Mouse (Mus musculus): ENCODE results near the gene Fam160a2. TPM values are rescaled to one million over a fixed set of nuclear protein-coding genes. Genes with fewer than 3 reads are reported as not detected.

Gene Fam160a2
- polyA plus RNA-seq, 1 experiment from 2014 or later = 39.0 TPM

GRCm38 (mm10) chr7:105396126-105396525 lies 3.7 kb downstream of the Fam160a2 start:
- H3K4me1 ChIP-seq (replicated peaks; ENCODE audit: control insufficient read depth, insufficient read depth, low read length) = peaks cover 14% of the 10 kb centered on the region
- H3K27me3 ChIP-seq (ENCODE audit: control insufficient read depth, insufficient read depth, low read length) = no peaks in the 10 kb centered on the region
- ATAC-seq (ENCODE audit: low FRiP score) (no peak), DNase-seq (ENCODE audit: low spot score) (no peak)
- no peak overlapping the region for H3K4me3 ChIP-seq (replicated peaks; ENCODE audit: low read length)
- no peak overlapping the region for H3K27ac ChIP-seq
- H3K36me3 ChIP-seq (replicated peaks; ENCODE audit: control insufficient read depth, insufficient read depth) = peaks cover 5% of the 10 kb centered on the region; the same call in 1 of the 2 replicates
- no peak overlapping the region for H3K9ac ChIP-seq
- no peak overlapping the region for H3K4me2 ChIP-seq (replicated peaks)
- H3K9me3 ChIP-seq (ENCODE audit: control insufficient read depth, low read length) = no peaks in the 10 kb centered on the region

- no peak overlapping the region for H3K4me2 ChIP-seq (replicated peaks)
- DNase-seq (ENCODE audit: low spot score) (no peak), ATAC-seq (ENCODE audit: low FRiP score) (no peak)
- H3K4me1 ChIP-seq (replicated peaks; ENCODE audit: control insufficient read depth, insufficient read depth, low read length) = peaks cover 10% of the 10 kb centered on the region
- H3K4me3 ChIP-seq (replicated peaks; ENCODE audit: low read length) = no peak overlapping the region
- peaks cover 5% of the 10 kb centered on the region; the same call in 1 of the 2 replicates for H3K36me3 ChIP-seq (replicated peaks; ENCODE audit: control insufficient read depth, insufficient read depth)
- H3K27ac ChIP-seq = no peak overlapping the region
- H3K9ac ChIP-seq = no peak overlapping the region
- H3K27me3 ChIP-seq (ENCODE audit: control insufficient read depth, insufficient read depth, low read length) = no peaks in the 10 kb centered on the region
- no peaks in the 10 kb centered on the region for H3K9me3 ChIP-seq (ENCODE audit: control insufficient read depth, low read length)
Observed at GRCm38 (mm10) chr7:105395131-105395820, 4.6 kb downstream of the Fam160a2 start.

DNA sequence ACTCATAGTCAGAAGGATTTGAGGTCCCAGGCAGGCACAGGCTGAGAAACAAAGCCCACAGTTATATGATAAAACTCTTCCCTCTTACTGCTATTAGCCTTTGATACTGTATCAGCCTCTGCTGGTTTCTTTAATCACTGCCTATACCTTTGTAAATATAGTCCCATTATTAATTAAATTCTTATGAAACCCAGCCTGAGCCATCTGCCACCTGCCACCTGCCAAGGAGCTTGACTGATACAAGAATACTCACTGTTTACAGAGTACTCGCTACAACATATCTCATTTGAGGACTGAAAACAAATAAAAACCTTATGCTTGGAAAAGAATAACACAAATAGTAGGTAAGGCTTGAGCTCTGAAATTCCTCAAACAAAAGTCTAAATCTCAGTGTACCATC lies 5.2 kb downstream of the Fam160a2 start:
- H3K27me3 ChIP-seq (ENCODE audit: control insufficient read depth, insufficient read depth, low read length) = no peaks in the 10 kb centered on the region
- no peak overlapping the region for H3K9ac ChIP-seq
- no peaks in the 10 kb centered on the region for H3K9me3 ChIP-seq (ENCODE audit: control insufficient read depth, low read length)
- H3K4me1 ChIP-seq (replicated peaks; ENCODE audit: control insufficient read depth, insufficient read depth, low read length) = peaks cover 10% of the 10 kb centered on the region
- no peak overlapping the region for H3K4me2 ChIP-seq (replicated peaks)
- DNase-seq (ENCODE audit: low spot score) (no peak), ATAC-seq (ENCODE audit: low FRiP score) (no peak)
- H3K27ac ChIP-seq = no peak overlapping the region
- 85% methylated on average over 1 of the region's 1 CpGs for WGBS
- H3K4me3 ChIP-seq (replicated peaks; ENCODE audit: low read length) = no peak overlapping the region
- peaks cover 11% of the 10 kb centered on the region for H3K36me3 ChIP-seq (replicated peaks; ENCODE audit: control insufficient read depth, insufficient read depth)

GRCm38 (mm10) chr7:105390236-105390635 lies 9.6 kb downstream of the Fam160a2 start:
- Histone ChIP-seq H3K9ac (no peak overlapping the region), H3K36me3 (replicated peaks; ENCODE audit: control insufficient read depth, insufficient read depth) (peaks cover 50% of the 10 kb centered on the region), H3K27me3 (ENCODE audit: control insufficient read depth, insufficient read depth, low read length) (no peaks in the 10 kb centered on the region), H3K9me3 (ENCODE audit: control insufficient read depth, low read length) (no peaks in the 10 kb centered on the region), H3K4me3 (replicated peaks; ENCODE audit: low read length) (no peak overlapping the region), H3K27ac (no peak overlapping the region), H3K4me2 (replicated peaks) (no peak overlapping the region), H3K4me1 (replicated peaks; ENCODE audit: control insufficient read depth, insufficient read depth, low read length) (no peaks in the 10 kb centered on the region)
- no peak for ATAC-seq (ENCODE audit: low FRiP score)
- 100% methylated on average over 2 of the region's 2 CpGs for WGBS
- no peak for DNase-seq (ENCODE audit: low spot score)

DNA sequence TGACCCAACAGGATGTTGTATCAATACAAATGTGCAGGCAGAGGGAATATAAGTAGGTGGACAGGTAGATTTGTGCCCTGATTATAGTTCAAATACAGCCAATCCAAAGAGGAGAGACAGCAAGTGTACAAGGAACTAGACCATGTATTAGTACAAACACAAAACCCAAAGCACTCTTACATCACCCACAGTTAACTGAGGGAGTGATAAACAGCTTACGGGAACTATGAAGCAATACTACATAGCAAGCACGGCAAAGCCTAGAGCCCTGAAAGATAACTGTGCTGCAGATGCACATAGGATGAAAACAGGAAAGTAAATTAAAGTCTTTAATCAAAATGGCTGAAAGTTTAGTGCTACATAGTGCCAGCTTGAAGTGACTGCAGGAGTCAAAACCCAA lies 12.2 kb downstream of the Fam160a2 start:
- DNase-seq (ENCODE audit: low spot score) = no peak
- Histone ChIP-seq H3K27ac (no peak overlapping the region), H3K4me1 (replicated peaks; ENCODE audit: control insufficient read depth, insufficient read depth, low read length) (no peaks in the 10 kb centered on the region), H3K4me3 (replicated peaks; ENCODE audit: low read length) (no peak overlapping the region), H3K27me3 (ENCODE audit: control insufficient read depth, insufficient read depth, low read length) (no peaks in the 10 kb centered on the region), H3K9me3 (ENCODE audit: control insufficient read depth, low read length) (no peaks in the 10 kb centered on the region), H3K4me2 (replicated peaks) (no peak overlapping the region), H3K9ac (no peak overlapping the region), H3K36me3 (replicated peaks; ENCODE audit: control insufficient read depth, insufficient read depth) (peaks cover 75% of the 10 kb centered on the region)
- 98% methylated on average over 2 of the region's 2 CpGs for WGBS
- no peak for ATAC-seq (ENCODE audit: low FRiP score)

DNA sequence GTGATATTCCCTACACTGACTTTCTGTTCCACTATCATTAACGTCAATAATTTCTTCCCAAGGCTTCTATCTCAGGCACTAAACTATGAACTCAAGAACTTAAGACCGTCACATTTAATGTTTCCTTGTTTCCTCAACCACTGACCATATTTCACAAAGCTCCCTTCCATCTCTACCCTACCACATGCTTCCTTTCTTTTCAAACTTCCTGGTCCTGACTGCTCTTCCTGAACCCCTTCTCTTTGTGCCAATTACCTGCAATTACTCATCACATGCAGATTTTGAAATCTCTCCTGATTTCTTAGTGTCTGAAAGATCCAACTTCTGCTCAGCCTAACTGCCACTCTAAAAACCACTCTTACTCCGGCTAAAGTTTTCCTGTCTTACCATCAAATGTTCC lies 19.5 kb downstream of the Fam160a2 start:
- WGBS = 98% methylated on average over 3 of the region's 3 CpGs
- ATAC-seq (ENCODE audit: low FRiP score) = no peak
- H3K4me1 ChIP-seq (replicated peaks; ENCODE audit: control insufficient read depth, insufficient read depth, low read length) = no peaks in the 10 kb centered on the region

DNA sequence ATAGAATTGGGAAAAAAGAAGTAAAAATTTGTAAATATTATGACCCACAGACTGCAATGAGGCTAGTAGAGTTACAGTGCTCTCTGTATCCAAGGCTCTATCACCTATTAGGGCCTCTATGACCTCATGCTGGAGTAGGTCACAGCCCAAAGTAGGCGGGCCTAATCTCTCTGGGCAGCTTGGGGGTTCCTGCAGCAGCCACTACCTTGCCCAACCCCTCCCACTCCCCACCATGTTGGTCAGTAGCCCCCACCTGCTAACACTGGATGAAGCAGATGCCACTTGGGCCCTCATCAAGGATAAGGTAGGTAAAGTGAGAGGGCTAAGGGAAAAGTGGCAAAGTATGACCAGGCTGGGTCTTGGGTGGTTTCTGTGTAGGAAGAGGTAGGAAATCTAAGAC lies 25.0 kb downstream of the Fam160a2 start, which contains the start of gene Gm5901:
TSS of gene Gm5901 (plus strand) at position 173 of the 400 bp plus-strand sequence.
- no peaks in the 10 kb centered on the region for H3K9me3 ChIP-seq (ENCODE audit: control insufficient read depth, low read length)
- H3K4me3 ChIP-seq (replicated peaks; ENCODE audit: low read length) = no peak within 1 kb of the TSS
- no peak for ATAC-seq (ENCODE audit: low FRiP score)
- H3K36me3 ChIP-seq (replicated peaks; ENCODE audit: control insufficient read depth, insufficient read depth) = peaks cover 83% of the 10 kb centered on the region
- no peak within 1 kb of the TSS for H3K9ac ChIP-seq
- H3K27ac ChIP-seq = no peak within 1 kb of the TSS
- 96% methylated on average over 1 of the region's 1 CpGs for whole genome bisulfite sequencing
- H3K27me3 ChIP-seq (ENCODE audit: control insufficient read depth, insufficient read depth, low read length) = no peaks in the 10 kb centered on the region
- no peaks in the 10 kb centered on the region for H3K4me1 ChIP-seq (replicated peaks; ENCODE audit: control insufficient read depth, insufficient read depth, low read length)
- H3K4me2 ChIP-seq (replicated peaks) = no peak within 1 kb of the TSS
- DNase-seq (ENCODE audit: low spot score) = no peak

More for the DNA sequence above, 19.5 kb downstream of the Fam160a2 start:
- Histone ChIP-seq H3K27me3 (ENCODE audit: control insufficient read depth, insufficient read depth, low read length) (no peaks in the 10 kb centered on the region), H3K27ac (no peak overlapping the region), H3K36me3 (replicated peaks; ENCODE audit: control insufficient read depth, insufficient read depth) (peaks cover 95% of the 10 kb centered on the region), H3K4me2 (replicated peaks) (no peak overlapping the region), H3K4me3 (replicated peaks; ENCODE audit: low read length) (no peak overlapping the region), H3K9ac (no peak overlapping the region), H3K9me3 (ENCODE audit: control insufficient read depth, low read length) (no peaks in the 10 kb centered on the region)
- DNase-seq (ENCODE audit: low spot score) = no peak

- no peak overlapping the region for H3K4me2 ChIP-seq (replicated peaks)
- H3K4me1 ChIP-seq (replicated peaks; ENCODE audit: control insufficient read depth, insufficient read depth, low read length) = no peaks in the 10 kb centered on the region
- H3K27me3 ChIP-seq (ENCODE audit: control insufficient read depth, insufficient read depth, low read length) = no peaks in the 10 kb centered on the region
- no peak overlapping the region for H3K4me3 ChIP-seq (replicated peaks; ENCODE audit: low read length)
- H3K36me3 ChIP-seq (replicated peaks; ENCODE audit: control insufficient read depth, insufficient read depth) = peaks cover 74% of the 10 kb centered on the region
- WGBS = 99% methylated on average over 3 of the region's 3 CpGs
- ATAC-seq (ENCODE audit: low FRiP score) (no peak), DNase-seq (ENCODE audit: low spot score) (no peak)
- H3K27ac ChIP-seq = no peak overlapping the region
- no peaks in the 10 kb centered on the region for H3K9me3 ChIP-seq (ENCODE audit: control insufficient read depth, low read length)
- H3K9ac ChIP-seq = no peak overlapping the region
Observed at GRCm38 (mm10) chr7:105373976-105374375, 25.9 kb downstream of the Fam160a2 start.

GRCm38 (mm10) chr7:105373509-105373908 lies 26.3 kb downstream of the Fam160a2 start:
- Histone ChIP-seq H3K27me3 (ENCODE audit: control insufficient read depth, insufficient read depth, low read length) (no peaks in the 10 kb centered on the region), H3K9ac (no peak overlapping the region), H3K4me1 (replicated peaks; ENCODE audit: control insufficient read depth, insufficient read depth, low read length) (no peaks in the 10 kb centered on the region), H3K9me3 (ENCODE audit: control insufficient read depth, low read length) (no peaks in the 10 kb centered on the region), H3K4me3 (replicated peaks; ENCODE audit: low read length) (no peak overlapping the region), H3K4me2 (replicated peaks) (no peak overlapping the region), H3K36me3 (replicated peaks; ENCODE audit: control insufficient read depth, insufficient read depth) (peaks cover 69% of the 10 kb centered on the region), H3K27ac (no peak overlapping the region)
- ATAC-seq (ENCODE audit: low FRiP score) = no peak
- 92% methylated on average over 4 of the region's 4 CpGs for WGBS
- no peak for DNase-seq (ENCODE audit: low spot score)

DNA sequence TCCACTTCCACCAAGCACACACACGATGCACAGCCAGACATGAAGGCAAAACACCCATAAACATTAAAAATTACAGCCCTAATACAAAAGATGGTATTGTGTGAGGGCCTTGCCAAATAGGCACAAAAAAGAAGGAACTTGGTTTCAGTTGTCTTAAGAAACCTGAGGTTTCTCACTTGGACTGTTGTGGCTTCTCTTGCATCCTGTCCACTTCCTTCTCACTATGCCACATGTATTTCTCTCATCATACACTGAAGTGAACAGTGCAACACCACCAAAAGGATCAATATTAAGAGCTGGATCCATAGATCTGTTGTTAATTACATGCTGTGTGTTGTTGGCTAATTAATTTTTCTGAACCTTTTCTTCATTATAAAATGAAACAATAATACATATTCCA lies 26.9 kb downstream of the Fam160a2 start:
- Histone ChIP-seq H3K27me3 (ENCODE audit: control insufficient read depth, insufficient read depth, low read length) (no peaks in the 10 kb centered on the region), H3K4me3 (replicated peaks; ENCODE audit: low read length) (no peak overlapping the region), H3K9me3 (ENCODE audit: control insufficient read depth, low read length) (no peaks in the 10 kb centered on the region), H3K36me3 (replicated peaks; ENCODE audit: control insufficient read depth, insufficient read depth) (peaks cover 63% of the 10 kb centered on the region), H3K4me1 (replicated peaks; ENCODE audit: control insufficient read depth, insufficient read depth, low read length) (no peaks in the 10 kb centered on the region), H3K9ac (no peak overlapping the region), H3K27ac (no peak overlapping the region), H3K4me2 (replicated peaks) (no peak overlapping the region)
- 100% methylated on average over 1 of the region's 1 CpGs for WGBS
- DNase-seq (ENCODE audit: low spot score) = no peak
- no peak for ATAC-seq (ENCODE audit: low FRiP score)
